Mouse (Mus musculus) lung, embryonic 15.5 days (tissue): Measurements from ENCODE around the gene Itprip. TPM values are rescaled to one million over a fixed set of nuclear protein-coding genes. Genes with fewer than 3 reads are reported as not detected.

Source experiments
- ATAC-seq: fragments of 200-750 bp; cut with Nextera tagmentation; 2 replicates; pipeline ENCODE4 v1.8.0; 2017; ENCODE audit warnings: moderate number of reproducible peaks, borderline replicate concordance; ENCODE audit not compliant: low FRiP score, low TSS enrichment; ENCODE audit errors: extremely low read depth
- H3K27ac ChIP-seq: fragments of 300-500 bp; sonication (generic); 2 replicates; pipeline ENCODE4 v1.5.1; 2015; ENCODE audit warnings: moderate library complexity, mild to moderate bottlenecking, inconsistent platforms
- H3K27me3 ChIP-seq: fragments of 300-500 bp; sonication (generic); 2 replicates; pipeline ENCODE4 v1.6.1; 2015; ENCODE audit warnings: inconsistent platforms
- H3K36me3 ChIP-seq: fragments of 300-500 bp; sonication (generic); 2 replicates; pipeline ENCODE4 v1.6.1; 2015; ENCODE audit warnings: inconsistent platforms
- H3K4me1 ChIP-seq: fragments of 300-500 bp; sonication (generic); 2 replicates; pipeline ENCODE4 v1.6.1; 2015; ENCODE audit warnings: inconsistent platforms
- H3K4me2 ChIP-seq: fragments of 300-500 bp; sonication (generic); 2 replicates; pipeline ENCODE4 v1.6.1; 2015; ENCODE audit warnings: inconsistent platforms, mild to moderate bottlenecking, moderate library complexity
- H3K4me3 ChIP-seq: fragments of 300-500 bp; sonication (generic); 2 replicates; pipeline ENCODE4 v1.5.1; 2015; ENCODE audit warnings: mild to moderate bottlenecking, inconsistent platforms
- H3K9ac ChIP-seq: fragments of 300-500 bp; sonication (generic); 2 replicates; pipeline ENCODE4 v1.6.1; 2015; ENCODE audit warnings: inconsistent platforms
- H3K9me3 ChIP-seq: fragments of 300-500 bp; sonication (generic); 2 replicates; pipeline ENCODE4 v1.6.1; 2016; ENCODE audit warnings: inconsistent platforms
- WGBS: fragments of 180-500 bp; shearing (Covaris S2); methylation state at CpG from one replicate; pipeline ENCODE4 v1.1.7; 2015; 5-methylcytosine and 5-hydroxymethylcytosine counted together
- polyA plus RNA-seq: library from polyadenylated mRNA; unstranded; fragments of >200 nt; fragmentation: Nextera tagmentation; extraction: Ambion mirVana; gene quantifications from 2 replicates; pipeline ENCODE4 v1.2.1, GENCODE M21; 2015

The Itprip gene
- polyA plus RNA-seq, 1 experiment from 2014 or later: 17.0 TPM

- ATAC-seq: no peak
- H3K36me3 ChIP-seq: no peaks in the 10 kb centered on the region
- no peaks in the 10 kb centered on the region for H3K9me3 ChIP-seq
- no peak overlapping the region for H3K4me3 ChIP-seq
- no peak overlapping the region for H3K4me2 ChIP-seq
- 74% methylated on average over 4 of the region's 4 CpGs for WGBS
- H3K27me3 ChIP-seq: no peaks in the 10 kb centered on the region
- peaks cover 33% of the 10 kb centered on the region for H3K4me1 ChIP-seq
- H3K27ac ChIP-seq: no peak overlapping the region
- no peak overlapping the region for H3K9ac ChIP-seq
These were observed 8.3 kb downstream of the Itprip start for GRCm38 (mm10) chr19:47910751-47911150.

- no peak overlapping the region for H3K27ac ChIP-seq
- 33% methylated on average over 4 of the region's 4 CpGs for WGBS
- no peaks in the 10 kb centered on the region for H3K36me3 ChIP-seq
- H3K9ac ChIP-seq: no peak overlapping the region
- H3K4me3 ChIP-seq: no peak overlapping the region
- no peak overlapping the region; the same call in 1 of the 2 replicates for H3K4me2 ChIP-seq
- H3K9me3 ChIP-seq: no peaks in the 10 kb centered on the region
- ATAC-seq: no peak
- H3K4me1 ChIP-seq: peaks cover 36% of the 10 kb centered on the region
- H3K27me3 ChIP-seq: no peaks in the 10 kb centered on the region
These were observed 8.9 kb downstream of the Itprip start for GRCm38 (mm10) chr19:47910117-47910618.

GRCm38 (mm10) chr19:47909387-47910116 is 9.5 kb downstream of the Itprip start:
- Histone ChIP-seq H3K9me3 (no peaks in the 10 kb centered on the region), H3K4me3 (peak overlapping the region; percentile 23), H3K4me1 (peaks cover 43% of the 10 kb centered on the region), H3K9ac (peak overlapping the region; percentile 7; the same call in 1 of the 2 replicates), H3K27me3 (no peaks in the 10 kb centered on the region), H3K36me3 (no peaks in the 10 kb centered on the region), H3K27ac (peak overlapping the region; percentile 64), H3K4me2 (peak overlapping the region; percentile 49)
- ATAC-seq: peak; percentile 48; the same call in 1 of the 2 replicates
- WGBS: 5% methylated on average over 10 of the region's 10 CpGs

- no peaks in the 10 kb centered on the region for H3K36me3 ChIP-seq
- 28% methylated on average over 6 of the region's 6 CpGs for WGBS
- H3K4me2 ChIP-seq: peak overlapping the region; percentile 49
- 0 out of 2 replicates have a peak, but pooled peaks have one; percentile 3 for ATAC-seq
- H3K27me3 ChIP-seq: no peaks in the 10 kb centered on the region
- no peak overlapping the region for H3K9ac ChIP-seq
- H3K4me1 ChIP-seq: peaks cover 47% of the 10 kb centered on the region
- H3K4me3 ChIP-seq: no peak overlapping the region
- H3K27ac ChIP-seq: peak overlapping the region; percentile 64
- no peaks in the 10 kb centered on the region for H3K9me3 ChIP-seq
These were observed 10.1 kb downstream of the Itprip start for GRCm38 (mm10) chr19:47908961-47909371.

- H3K4me1 ChIP-seq: peaks cover 61% of the 10 kb centered on the region
- no peak overlapping the region for H3K9ac ChIP-seq
- H3K27me3 ChIP-seq: no peaks in the 10 kb centered on the region
- H3K9me3 ChIP-seq: no peaks in the 10 kb centered on the region
- no peak overlapping the region for H3K27ac ChIP-seq
- no peak overlapping the region for H3K4me3 ChIP-seq
- no peak overlapping the region for H3K4me2 ChIP-seq
- H3K36me3 ChIP-seq: no peaks in the 10 kb centered on the region
- ATAC-seq: no peak
- WGBS: 81% methylated on average over 9 of the region's 9 CpGs
These were observed 11.5 kb downstream of the Itprip start for GRCm38 (mm10) chr19:47907596-47907995.

- H3K4me2 ChIP-seq: no peak overlapping the region
- no peak overlapping the region for H3K9ac ChIP-seq
- 70% methylated on average over 5 of the region's 5 CpGs for WGBS
- H3K27me3 ChIP-seq: no peaks in the 10 kb centered on the region
- no peak overlapping the region for H3K4me3 ChIP-seq
- H3K27ac ChIP-seq: 0 out of 2 replicates have a peak overlapping the region, but pooled peaks have one; percentile 11
- H3K9me3 ChIP-seq: no peaks in the 10 kb centered on the region
- no peaks in the 10 kb centered on the region for H3K36me3 ChIP-seq
- H3K4me1 ChIP-seq: peaks cover 67% of the 10 kb centered on the region
- peak; percentile 29 for ATAC-seq
These were observed 13.5 kb downstream of the Itprip start for GRCm38 (mm10) chr19:47905603-47906002.

- ATAC-seq: no peak
- 51% methylated on average over 4 of the region's 4 CpGs for WGBS
- Histone ChIP-seq H3K9me3 (no peaks in the 10 kb centered on the region), H3K9ac (no peak overlapping the region), H3K27me3 (no peaks in the 10 kb centered on the region), H3K4me1 (peaks cover 62% of the 10 kb centered on the region), H3K27ac (0 out of 2 replicates have a peak overlapping the region, but pooled peaks have one; percentile 11), H3K36me3 (no peaks in the 10 kb centered on the region), H3K4me3 (no peak overlapping the region), H3K4me2 (no peak overlapping the region)
These were observed 14.0 kb downstream of the Itprip start for GRCm38 (mm10) chr19:47905081-47905480.

- 54% methylated on average over 4 of the region's 4 CpGs for WGBS
- no peaks in the 10 kb centered on the region for H3K9me3 ChIP-seq
- H3K36me3 ChIP-seq: no peaks in the 10 kb centered on the region
- H3K27me3 ChIP-seq: no peaks in the 10 kb centered on the region
- H3K9ac ChIP-seq: no peak overlapping the region
- no peak overlapping the region for H3K4me3 ChIP-seq
- H3K4me1 ChIP-seq: peaks cover 50% of the 10 kb centered on the region
- H3K4me2 ChIP-seq: no peak overlapping the region
- H3K27ac ChIP-seq: no peak overlapping the region
- ATAC-seq: no peak
These were observed 15.4 kb downstream of the Itprip start for GRCm38 (mm10) chr19:47903679-47904078.

- peaks cover 4% of the 10 kb centered on the region for H3K36me3 ChIP-seq
- ATAC-seq: peak; percentile 28; the same call in 1 of the 2 replicates
- H3K4me1 ChIP-seq: peaks cover 45% of the 10 kb centered on the region
- no peak overlapping the region for H3K9ac ChIP-seq
- peak overlapping the region; percentile 45 for H3K27ac ChIP-seq
- no peaks in the 10 kb centered on the region for H3K27me3 ChIP-seq
- H3K9me3 ChIP-seq: no peaks in the 10 kb centered on the region
- H3K4me3 ChIP-seq: no peak overlapping the region
- 0 out of 2 replicates have a peak overlapping the region, but pooled peaks have one; percentile 0 for H3K4me2 ChIP-seq
- 52% methylated on average over 13 of the region's 13 CpGs for WGBS
These were observed 16.5 kb downstream of the Itprip start for GRCm38 (mm10) chr19:47902316-47903201.

GRCm38 (mm10) chr19:47900558-47900957 is 18.5 kb downstream of the Itprip start:
- peaks cover 45% of the 10 kb centered on the region for H3K4me1 ChIP-seq
- WGBS: 69% methylated on average over 10 of the region's 10 CpGs
- H3K4me3 ChIP-seq: no peak overlapping the region
- peaks cover 23% of the 10 kb centered on the region for H3K36me3 ChIP-seq
- H3K27ac ChIP-seq: no peak overlapping the region
- H3K9me3 ChIP-seq: no peaks in the 10 kb centered on the region
- no peak overlapping the region for H3K9ac ChIP-seq
- H3K4me2 ChIP-seq: no peak overlapping the region
- no peak for ATAC-seq
- no peaks in the 10 kb centered on the region for H3K27me3 ChIP-seq

- H3K4me2 ChIP-seq: no peak overlapping the region
- ATAC-seq: no peak
- no peak overlapping the region for H3K27ac ChIP-seq
- H3K4me3 ChIP-seq: no peak overlapping the region
- WGBS: 49% methylated on average over 6 of the region's 6 CpGs
- H3K36me3 ChIP-seq: peaks cover 28% of the 10 kb centered on the region
- H3K9ac ChIP-seq: no peak overlapping the region
- no peaks in the 10 kb centered on the region for H3K9me3 ChIP-seq
- no peaks in the 10 kb centered on the region for H3K27me3 ChIP-seq
- H3K4me1 ChIP-seq: peaks cover 40% of the 10 kb centered on the region
These were observed 19.1 kb downstream of the Itprip start for GRCm38 (mm10) chr19:47900012-47900411.
